Mouse (Mus musculus) midbrain, embryonic 12.5 days (tissue): ENCODE results near the gene Ankrd33b. TPM values are rescaled to one million over a fixed set of nuclear protein-coding genes. Genes with fewer than 3 reads are reported as not detected.

ENCODE experiments used
- ATAC-seq: fragments of 200-750 bp; cut with Nextera tagmentation; 2 replicates; pipeline ENCODE4 v1.8.0; 2017; ENCODE audit warnings: low read depth, moderate TSS enrichment, moderate library complexity; ENCODE audit not compliant: low FRiP score
- H3K27ac ChIP-seq: fragments of 300-500 bp; sonication (generic); replicated peaks from 2 replicates; pipeline ENCODE4 v1.5.1; 2016; ENCODE audit warnings: mild to moderate bottlenecking
- H3K27me3 ChIP-seq: fragments of 300-500 bp; sonication (generic); 2 replicates; pipeline ENCODE4 v1.6.1; 2016; ENCODE audit warnings: mild to moderate bottlenecking
- H3K36me3 ChIP-seq: fragments of 300-500 bp; sonication (generic); 2 replicates; pipeline ENCODE4 v1.6.1; 2016
- H3K4me1 ChIP-seq: fragments of 300-500 bp; sonication (generic); 2 replicates; pipeline ENCODE4 v1.6.1; 2016
- H3K4me2 ChIP-seq: fragments of 300-500 bp; sonication (generic); replicated peaks from 2 replicates; pipeline ENCODE4 v1.6.1; 2016; ENCODE audit warnings: mild to moderate bottlenecking, moderate library complexity
- H3K4me3 ChIP-seq: fragments of 300-500 bp; sonication (generic); 2 replicates; pipeline ENCODE4 v1.5.1; 2016; ENCODE audit warnings: mild to moderate bottlenecking
- H3K9ac ChIP-seq: fragments of 300-500 bp; sonication (generic); replicated peaks from 2 replicates; pipeline ENCODE4 v1.6.1; 2016; ENCODE audit warnings: mild to moderate bottlenecking, moderate library complexity
- H3K9me3 ChIP-seq: fragments of 300-500 bp; sonication (generic); 2 replicates; pipeline ENCODE4 v1.6.1; 2016; ENCODE audit warnings: mild to moderate bottlenecking
- WGBS: fragments of 180-500 bp; shearing (Covaris S2); methylation state at CpG from one replicate; pipeline ENCODE4 v1.1.7; 2016; 5-methylcytosine and 5-hydroxymethylcytosine counted together
- polyA plus RNA-seq: library from polyadenylated mRNA; unstranded; fragments of >200 nt; fragmentation: Nextera tagmentation; extraction: Ambion mirVana; gene quantifications from 2 replicates; pipeline ENCODE4 v1.2.1, GENCODE M21; 2016

The Ankrd33b gene
- polyA plus RNA-seq, 1 experiment from 2014 or later, result 0.71 TPM

GRCm38 (mm10) chr15:31336685-31337084 is 30.8 kb downstream of the Ankrd33b start:
- Histone ChIP-seq H3K9me3 (no peaks in the 10 kb centered on the region), H3K27me3 (no peaks in the 10 kb centered on the region), H3K4me3 (no peak overlapping the region), H3K4me1 (no peaks in the 10 kb centered on the region), H3K9ac (no peak overlapping the region), H3K36me3 (no peaks in the 10 kb centered on the region), H3K27ac (no peak overlapping the region), H3K4me2 (no peak overlapping the region)
- WGBS, result 69% methylated on average over 4 of the region's 4 CpGs
- ATAC-seq, result no peak

- WGBS, result 88% methylated on average over 5 of the region's 5 CpGs
- H3K4me1 ChIP-seq, result peaks cover 2% of the 10 kb centered on the region; the same call in 1 of the 2 replicates
- H3K9ac ChIP-seq, result no peak overlapping the region
- no peak overlapping the region for H3K4me3 ChIP-seq
- H3K36me3 ChIP-seq, result no peaks in the 10 kb centered on the region
- H3K9me3 ChIP-seq, result no peaks in the 10 kb centered on the region
- H3K4me2 ChIP-seq, result no peak overlapping the region
- H3K27me3 ChIP-seq, result no peaks in the 10 kb centered on the region
- no peak overlapping the region for H3K27ac ChIP-seq
- ATAC-seq, result no peak
Measured at GRCm38 (mm10) chr15:31334829-31335228, 32.7 kb downstream of the Ankrd33b start.

- 87% methylated on average over 7 of the region's 7 CpGs for WGBS
- H3K9ac ChIP-seq, result no peak overlapping the region
Measured at GRCm38 (mm10) chr15:31332541-31333163, 34.9 kb downstream of the Ankrd33b start.

GRCm38 (mm10) chr15:31331742-31332141 is 35.8 kb downstream of the Ankrd33b start:
- no peaks in the 10 kb centered on the region for H3K27me3 ChIP-seq
- WGBS, result 56% methylated on average over 4 of the region's 4 CpGs
- H3K36me3 ChIP-seq, result no peaks in the 10 kb centered on the region

More at GRCm38 (mm10) chr15:31332541-31333163, 34.9 kb downstream of the Ankrd33b start:
- Histone ChIP-seq H3K27me3 (no peaks in the 10 kb centered on the region), H3K4me1 (peaks cover 13% of the 10 kb centered on the region; the same call in 1 of the 2 replicates), H3K4me2 (no peak overlapping the region), H3K4me3 (no peak overlapping the region), H3K36me3 (no peaks in the 10 kb centered on the region), H3K9me3 (no peaks in the 10 kb centered on the region), H3K27ac (no peak overlapping the region)
- no peak for ATAC-seq

GRCm38 (mm10) chr15:31328082-31328614 is 39.4 kb downstream of the Ankrd33b start:
- Histone ChIP-seq H3K4me1 (peaks cover 13% of the 10 kb centered on the region; the same call in 1 of the 2 replicates), H3K9me3 (no peaks in the 10 kb centered on the region)
- 81% methylated on average over 9 of the region's 9 CpGs for WGBS

More at GRCm38 (mm10) chr15:31331742-31332141, 35.8 kb downstream of the Ankrd33b start:
- H3K27ac ChIP-seq, result no peak overlapping the region
- H3K4me3 ChIP-seq, result no peak overlapping the region
- ATAC-seq, result no peak
- H3K9ac ChIP-seq, result no peak overlapping the region
- H3K9me3 ChIP-seq, result no peaks in the 10 kb centered on the region
- peaks cover 13% of the 10 kb centered on the region; the same call in 1 of the 2 replicates for H3K4me1 ChIP-seq
- no peak overlapping the region for H3K4me2 ChIP-seq

GRCm38 (mm10) chr15:31325660-31326354 is 41.7 kb downstream of the Ankrd33b start:
- Histone ChIP-seq H3K9ac (no peak overlapping the region), H3K27ac (no peak overlapping the region), H3K4me3 (no peak overlapping the region), H3K27me3 (no peaks in the 10 kb centered on the region), H3K4me2 (no peak overlapping the region), H3K4me1 (peaks cover 13% of the 10 kb centered on the region; the same call in 1 of the 2 replicates), H3K36me3 (no peaks in the 10 kb centered on the region), H3K9me3 (0 out of 2 replicates have a peak, but pooled peaks cover 2% of the 10 kb centered on the region)
- no peak for ATAC-seq
- 92% methylated on average over 12 of the region's 12 CpGs for WGBS

More at GRCm38 (mm10) chr15:31328082-31328614, 39.4 kb downstream of the Ankrd33b start:
- no peak for ATAC-seq
- no peak overlapping the region for H3K9ac ChIP-seq
- H3K36me3 ChIP-seq, result no peaks in the 10 kb centered on the region
- H3K27ac ChIP-seq, result no peak overlapping the region
- H3K4me2 ChIP-seq, result no peak overlapping the region
- no peak overlapping the region for H3K4me3 ChIP-seq
- H3K27me3 ChIP-seq, result no peaks in the 10 kb centered on the region

GRCm38 (mm10) chr15:31324551-31324950 is 43.0 kb downstream of the Ankrd33b start:
- H3K9me3 ChIP-seq, result 0 out of 2 replicates have a peak, but pooled peaks cover 2% of the 10 kb centered on the region
- H3K4me1 ChIP-seq, result peaks cover 9% of the 10 kb centered on the region; the same call in 1 of the 2 replicates
- no peak for ATAC-seq
- no peaks in the 10 kb centered on the region for H3K27me3 ChIP-seq
- no peak overlapping the region for H3K4me2 ChIP-seq
- no peaks in the 10 kb centered on the region for H3K36me3 ChIP-seq
- H3K4me3 ChIP-seq, result no peak overlapping the region
- H3K9ac ChIP-seq, result no peak overlapping the region
- H3K27ac ChIP-seq, result no peak overlapping the region
- WGBS, result 84% methylated on average over 13 of the region's 13 CpGs

GRCm38 (mm10) chr15:31323684-31324083 is 43.8 kb downstream of the Ankrd33b start:
- Histone ChIP-seq H3K4me2 (no peak overlapping the region), H3K9ac (no peak overlapping the region), H3K27ac (no peak overlapping the region), H3K36me3 (no peaks in the 10 kb centered on the region), H3K27me3 (no peaks in the 10 kb centered on the region), H3K4me1 (peaks cover 14% of the 10 kb centered on the region), H3K9me3 (0 out of 2 replicates have a peak, but pooled peaks cover 2% of the 10 kb centered on the region), H3K4me3 (no peak overlapping the region)
- ATAC-seq, result no peak
- 81% methylated on average over 4 of the region's 4 CpGs for WGBS

- WGBS, result 59% methylated on average over 12 of the region's 12 CpGs
- H3K9me3 ChIP-seq, result 0 out of 2 replicates have a peak, but pooled peaks cover 2% of the 10 kb centered on the region
- H3K36me3 ChIP-seq, result no peaks in the 10 kb centered on the region
- H3K4me1 ChIP-seq, result peaks cover 19% of the 10 kb centered on the region
- H3K27me3 ChIP-seq, result no peaks in the 10 kb centered on the region
- H3K4me3 ChIP-seq, result no peak overlapping the region
- no peak overlapping the region for H3K9ac ChIP-seq
- no peak overlapping the region for H3K27ac ChIP-seq
- no peak overlapping the region for H3K4me2 ChIP-seq
- no peak for ATAC-seq
Measured at GRCm38 (mm10) chr15:31320598-31321377, 46.7 kb downstream of the Ankrd33b start.

GRCm38 (mm10) chr15:31319046-31319445 is 48.5 kb downstream of the Ankrd33b start:
- H3K9ac ChIP-seq, result no peak overlapping the region
- H3K27me3 ChIP-seq, result no peaks in the 10 kb centered on the region
- H3K27ac ChIP-seq, result no peak overlapping the region
- ATAC-seq, result no peak
- no peaks in the 10 kb centered on the region for H3K36me3 ChIP-seq
- H3K9me3 ChIP-seq, result 0 out of 2 replicates have a peak, but pooled peaks cover 2% of the 10 kb centered on the region
- peaks cover 19% of the 10 kb centered on the region for H3K4me1 ChIP-seq
- WGBS, result 53% methylated on average over 4 of the region's 4 CpGs
- H3K4me3 ChIP-seq, result no peak overlapping the region
- H3K4me2 ChIP-seq, result no peak overlapping the region

GRCm38 (mm10) chr15:31318158-31318955 is 49.2 kb downstream of the Ankrd33b start:
- no peaks in the 10 kb centered on the region for H3K36me3 ChIP-seq
- no peak for ATAC-seq
- H3K27me3 ChIP-seq, result no peaks in the 10 kb centered on the region
- H3K4me1 ChIP-seq, result peaks cover 19% of the 10 kb centered on the region
- H3K9me3 ChIP-seq, result 0 out of 2 replicates have a peak, but pooled peaks cover 2% of the 10 kb centered on the region
- 52% methylated on average over 6 of the region's 6 CpGs for WGBS
- H3K27ac ChIP-seq, result no peak overlapping the region; the same call in 1 of the 2 replicates
- no peak overlapping the region for H3K4me3 ChIP-seq
- H3K4me2 ChIP-seq, result no peak overlapping the region
- H3K9ac ChIP-seq, result no peak overlapping the region
